Mouse (Mus musculus): ENCODE results near the gene Mybbp1a. TPM values are rescaled to one million over a fixed set of nuclear protein-coding genes. Genes with fewer than 3 reads are reported as not detected.

The Mybbp1a gene
- 57.1 and 67.8 TPM in 2 replicates for polyA plus RNA-seq (2012; rRNA removed)

- peak within 1 kb of the TSS; percentile 74 for H3K4me3 ChIP-seq (ENCODE audit: control insufficient read depth, insufficient read depth, low read length)
- H3K36me3 ChIP-seq (ENCODE audit: control insufficient read depth, insufficient read depth, low read length): peaks cover 11% of the 10 kb centered on the region; the same call in 1 of the 2 replicates
- peak; percentile 99 for DNase-seq
- TF ChIP-seq CTCF (IDR thresholded peaks at IDR 0.05; ENCODE audit: borderline replicate concordance, control insufficient read depth, extremely low read depth, insufficient read depth, low read length, poor library complexity) (0 out of 2 replicates have a peak, but pooled peaks have one; percentile 50), POLR2A (IDR thresholded peaks at IDR 0.05; ENCODE audit: control insufficient read depth, extremely low read depth, insufficient read depth, low read length, poor library complexity) (peak; percentile 74; the same call in 1 of the 2 replicates)
- under 1% methylated on average over 46 of the region's 46 CpGs for WGBS
- H3K27ac ChIP-seq (ENCODE audit: control insufficient read depth, insufficient read depth, low read length): peak within 1 kb of the TSS; percentile 69; the same call in 1 of the 2 replicates
- H3K27me3 ChIP-seq (ENCODE audit: control insufficient read depth, insufficient read depth, low read length): no peaks in the 10 kb centered on the region
- peaks cover 9% of the 10 kb centered on the region for H3K4me1 ChIP-seq (replicated peaks; ENCODE audit: control insufficient read depth, insufficient read depth, low read length)
Observed at GRCm38 (mm10) chr11:72440965-72441664, at the start of gene Mybbp1a. Mybbp1a (plus strand) TSS chr11:72441355.

GRCm38 (mm10) chr11:72393243-72393642 is 47.9 kb upstream of the Mybbp1a start:
- H3K27ac ChIP-seq (ENCODE audit: control insufficient read depth, insufficient read depth, low read length): no peak overlapping the region
- 67% methylated on average over 3 of the region's 3 CpGs for WGBS
- TF ChIP-seq POLR2A (IDR thresholded peaks at IDR 0.05; ENCODE audit: control insufficient read depth, extremely low read depth, insufficient read depth, low read length, poor library complexity) (no peak), CTCF (IDR thresholded peaks at IDR 0.05; ENCODE audit: borderline replicate concordance, control insufficient read depth, extremely low read depth, insufficient read depth, low read length, poor library complexity) (no peak)

GRCm38 (mm10) chr11:72393669-72394068 is 47.5 kb upstream of the Mybbp1a start:
- TF ChIP-seq CTCF (IDR thresholded peaks at IDR 0.05; ENCODE audit: borderline replicate concordance, control insufficient read depth, extremely low read depth, insufficient read depth, low read length, poor library complexity): no peak
- no peak for TF ChIP-seq POLR2A (IDR thresholded peaks at IDR 0.05; ENCODE audit: control insufficient read depth, extremely low read depth, insufficient read depth, low read length, poor library complexity)
- DNase-seq: no peak
- no peaks in the 10 kb centered on the region for H3K36me3 ChIP-seq (ENCODE audit: control insufficient read depth, insufficient read depth, low read length)
- H3K27ac ChIP-seq (ENCODE audit: control insufficient read depth, insufficient read depth, low read length): no peak overlapping the region
- no peaks in the 10 kb centered on the region for H3K4me1 ChIP-seq (replicated peaks; ENCODE audit: control insufficient read depth, insufficient read depth, low read length)
- H3K4me3 ChIP-seq (ENCODE audit: control insufficient read depth, insufficient read depth, low read length): no peak overlapping the region
- 87% methylated on average over 5 of the region's 5 CpGs for WGBS
- no peaks in the 10 kb centered on the region for H3K27me3 ChIP-seq (ENCODE audit: control insufficient read depth, insufficient read depth, low read length)

More at GRCm38 (mm10) chr11:72393243-72393642, 47.9 kb upstream of the Mybbp1a start:
- Histone ChIP-seq H3K4me1 (replicated peaks; ENCODE audit: control insufficient read depth, insufficient read depth, low read length) (no peaks in the 10 kb centered on the region), H3K4me3 (ENCODE audit: control insufficient read depth, insufficient read depth, low read length) (no peak overlapping the region), H3K27me3 (ENCODE audit: control insufficient read depth, insufficient read depth, low read length) (no peaks in the 10 kb centered on the region), H3K36me3 (ENCODE audit: control insufficient read depth, insufficient read depth, low read length) (no peaks in the 10 kb centered on the region)
- DNase-seq: no peak

- WGBS: 56% methylated on average over 2 of the region's 2 CpGs
- H3K27ac ChIP-seq (ENCODE audit: control insufficient read depth, insufficient read depth, low read length): no peak overlapping the region
Observed at GRCm38 (mm10) chr11:72394694-72395093, 46.5 kb upstream of the Mybbp1a start.

GRCm38 (mm10) chr11:72395652-72396051 is 45.5 kb upstream of the Mybbp1a start:
- H3K36me3 ChIP-seq (ENCODE audit: control insufficient read depth, insufficient read depth, low read length): no peaks in the 10 kb centered on the region
- no peak for DNase-seq
- no peaks in the 10 kb centered on the region for H3K4me1 ChIP-seq (replicated peaks; ENCODE audit: control insufficient read depth, insufficient read depth, low read length)
- no peaks in the 10 kb centered on the region for H3K27me3 ChIP-seq (ENCODE audit: control insufficient read depth, insufficient read depth, low read length)
- no peak overlapping the region for H3K4me3 ChIP-seq (ENCODE audit: control insufficient read depth, insufficient read depth, low read length)
- WGBS: 93% methylated on average over 6 of the region's 6 CpGs
- TF ChIP-seq POLR2A (IDR thresholded peaks at IDR 0.05; ENCODE audit: control insufficient read depth, extremely low read depth, insufficient read depth, low read length, poor library complexity) (no peak), CTCF (IDR thresholded peaks at IDR 0.05; ENCODE audit: borderline replicate concordance, control insufficient read depth, extremely low read depth, insufficient read depth, low read length, poor library complexity) (no peak)
- H3K27ac ChIP-seq (ENCODE audit: control insufficient read depth, insufficient read depth, low read length): no peak overlapping the region

More at GRCm38 (mm10) chr11:72394694-72395093, 46.5 kb upstream of the Mybbp1a start:
- TF ChIP-seq POLR2A (IDR thresholded peaks at IDR 0.05; ENCODE audit: control insufficient read depth, extremely low read depth, insufficient read depth, low read length, poor library complexity): no peak
- no peaks in the 10 kb centered on the region for H3K36me3 ChIP-seq (ENCODE audit: control insufficient read depth, insufficient read depth, low read length)
- DNase-seq: no peak
- H3K27me3 ChIP-seq (ENCODE audit: control insufficient read depth, insufficient read depth, low read length): no peaks in the 10 kb centered on the region
- H3K4me1 ChIP-seq (replicated peaks; ENCODE audit: control insufficient read depth, insufficient read depth, low read length): no peaks in the 10 kb centered on the region
- no peak overlapping the region for H3K4me3 ChIP-seq (ENCODE audit: control insufficient read depth, insufficient read depth, low read length)

- TF ChIP-seq POLR2A (IDR thresholded peaks at IDR 0.05; ENCODE audit: control insufficient read depth, extremely low read depth, insufficient read depth, low read length, poor library complexity): no peak
- no peak for TF ChIP-seq CTCF (IDR thresholded peaks at IDR 0.05; ENCODE audit: borderline replicate concordance, control insufficient read depth, extremely low read depth, insufficient read depth, low read length, poor library complexity)
- H3K4me3 ChIP-seq (ENCODE audit: control insufficient read depth, insufficient read depth, low read length): no peak overlapping the region
- H3K27ac ChIP-seq (ENCODE audit: control insufficient read depth, insufficient read depth, low read length): no peak overlapping the region
- 94% methylated on average over 7 of the region's 7 CpGs for WGBS
- no peaks in the 10 kb centered on the region for H3K36me3 ChIP-seq (ENCODE audit: control insufficient read depth, insufficient read depth, low read length)
- no peak for DNase-seq
- H3K4me1 ChIP-seq (replicated peaks; ENCODE audit: control insufficient read depth, insufficient read depth, low read length): no peaks in the 10 kb centered on the region
- no peaks in the 10 kb centered on the region for H3K27me3 ChIP-seq (ENCODE audit: control insufficient read depth, insufficient read depth, low read length)
Observed at GRCm38 (mm10) chr11:72396621-72397020, 44.5 kb upstream of the Mybbp1a start.

All from thymus, adult 2 months (tissue).